Mouse (Mus musculus) hindbrain, embryonic 10.5 days (tissue): ENCODE measurements around the gene Aqp8. TPM values are rescaled to one million over a fixed set of nuclear protein-coding genes. Genes with fewer than 3 reads are reported as not detected.

Experiments used
- DNase-seq: peaks from one replicate; pipeline ENCODE4 v3.0.0-alpha.2; 2017; ENCODE audit warnings: low spot score
- H3K27ac ChIP-seq: fragments of 300-500 bp; sonication (generic); 2 replicates; pipeline ENCODE4 v1.5.1; 2016; ENCODE audit warnings: mild to moderate bottlenecking, moderate library complexity
- H3K27me3 ChIP-seq: fragments of 300-500 bp; sonication (generic); 2 replicates; pipeline ENCODE4 v1.6.1; 2016; ENCODE audit warnings: mild to moderate bottlenecking; ENCODE audit not compliant: poor library complexity, insufficient read depth, severe bottlenecking
- H3K36me3 ChIP-seq: fragments of 300-500 bp; sonication (generic); 2 replicates; pipeline ENCODE4 v1.6.1; 2016; ENCODE audit warnings: mild to moderate bottlenecking, moderate library complexity
- H3K4me1 ChIP-seq: fragments of 300-500 bp; sonication (generic); replicated peaks from 2 replicates; pipeline ENCODE4 v1.6.1; 2016; ENCODE audit warnings: mild to moderate bottlenecking
- H3K4me3 ChIP-seq: fragments of 300-500 bp; sonication (generic); 2 replicates; pipeline ENCODE4 v1.5.1; 2016; ENCODE audit warnings: mild to moderate bottlenecking, moderate library complexity
- H3K9me3 ChIP-seq: fragments of 300-500 bp; sonication (generic); 2 replicates; pipeline ENCODE4 v1.6.1; 2016; ENCODE audit warnings: mild to moderate bottlenecking, moderate library complexity
- WGBS: fragments of 180-500 bp; shearing (Covaris S2); methylation state at CpG from one replicate; pipeline ENCODE4 v1.1.7; 2016; 5-methylcytosine and 5-hydroxymethylcytosine counted together
- polyA plus RNA-seq: library from polyadenylated mRNA; unstranded; fragments of >200 nt; fragmentation: Nextera tagmentation; extraction: Ambion mirVana; gene quantifications from 2 replicates; pipeline ENCODE4 v1.2.1, GENCODE M21; 2016

Aqp8 gene
- polyA plus RNA-seq, 1 experiment from 2014 or later, result 0.31 TPM

DNA sequence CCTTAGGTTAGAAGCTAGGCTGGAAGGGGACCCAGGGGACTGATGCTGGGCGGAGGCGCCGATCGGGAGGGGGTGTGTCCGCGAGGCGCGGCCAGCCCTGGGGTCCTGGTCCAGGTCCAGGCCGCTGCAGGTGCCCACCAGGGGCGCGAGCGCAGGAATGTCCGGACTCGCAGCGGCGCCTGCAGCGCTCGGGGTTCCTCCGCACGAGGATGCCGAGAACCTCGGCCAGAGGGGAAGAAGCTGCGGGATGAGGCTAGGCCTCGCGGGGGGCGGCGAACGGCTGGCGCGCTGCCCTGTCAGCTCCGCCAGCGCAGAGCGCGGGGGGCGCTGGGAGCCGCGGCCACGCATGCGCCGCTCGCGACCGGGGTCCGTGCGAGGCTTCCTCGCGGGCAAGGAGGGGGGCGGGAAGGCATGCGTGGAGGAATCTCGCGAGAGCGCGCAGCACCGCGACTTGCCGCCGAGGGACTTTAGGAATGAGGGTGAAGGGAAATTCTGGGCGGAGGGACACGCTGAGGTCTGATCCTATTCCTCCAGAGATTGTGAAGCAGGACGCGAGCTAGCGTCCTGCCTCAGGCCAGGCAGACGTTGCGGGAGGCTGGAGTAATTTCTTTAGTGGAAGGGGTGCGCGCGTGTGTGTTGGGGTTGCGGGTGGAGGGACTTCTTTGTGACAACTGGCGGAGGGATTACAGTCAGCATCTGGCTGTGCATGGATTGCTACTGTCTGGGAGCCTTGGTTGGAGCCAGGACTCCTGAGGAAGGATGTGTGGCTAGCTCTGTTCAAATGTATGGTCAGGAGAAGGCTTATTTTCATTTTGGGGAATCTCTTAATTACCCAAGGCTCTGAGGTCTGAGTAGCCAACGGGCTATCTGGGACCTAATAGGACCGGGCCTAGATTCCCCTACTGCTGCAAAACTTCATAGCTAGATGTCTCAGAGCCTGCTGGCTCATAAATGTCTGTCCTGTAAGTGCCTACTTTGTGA is 38.4 kb downstream of the Aqp8 start, which contains the start of gene Zkscan2:
Zkscan2 (minus strand) TSS at position 211 of the 981 bp plus-strand sequence.
- Histone ChIP-seq H3K27ac (peak within 1 kb of the TSS; percentile 94), H3K4me1 (peaks cover 27% of the 10 kb centered on the region), H3K36me3 (peaks cover 19% of the 10 kb centered on the region), H3K4me3 (peak within 1 kb of the TSS; percentile 75), H3K27me3 (no peaks in the 10 kb centered on the region), H3K9me3 (no peaks in the 10 kb centered on the region)
- WGBS, result 2% methylated on average over 71 of the region's 71 CpGs
- peak; percentile 88 for DNase-seq

DNA sequence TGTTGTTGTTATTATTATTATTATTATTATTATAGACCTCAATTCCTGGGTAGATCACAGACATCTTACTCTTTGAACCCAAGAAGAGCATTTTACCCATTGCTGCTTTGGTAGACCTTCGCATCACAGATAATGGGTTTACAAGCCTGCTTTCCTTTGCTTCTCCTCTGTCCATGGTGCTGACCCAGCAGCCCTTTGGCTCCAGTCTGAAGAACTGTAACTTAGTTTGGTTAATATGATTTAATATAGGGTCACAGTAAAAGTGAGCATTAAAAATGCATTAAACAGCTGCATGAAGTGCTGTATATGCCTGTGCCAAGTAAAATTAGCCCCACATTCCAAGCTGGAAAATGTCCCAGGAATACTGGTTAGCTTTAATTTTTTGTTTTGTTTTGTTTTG is 41.3 kb downstream of the Aqp8 start:
- no peaks in the 10 kb centered on the region for H3K27me3 ChIP-seq
- no peak overlapping the region for H3K4me3 ChIP-seq
- WGBS, result 39% methylated on average over 1 of the region's 1 CpGs
- H3K4me1 ChIP-seq, result peaks cover 27% of the 10 kb centered on the region
- DNase-seq, result peak; percentile 34
- H3K36me3 ChIP-seq, result 0 out of 2 replicates have a peak, but pooled peaks cover 2% of the 10 kb centered on the region
- H3K9me3 ChIP-seq, result peaks cover 26% of the 10 kb centered on the region
- H3K27ac ChIP-seq, result no peak overlapping the region

DNA sequence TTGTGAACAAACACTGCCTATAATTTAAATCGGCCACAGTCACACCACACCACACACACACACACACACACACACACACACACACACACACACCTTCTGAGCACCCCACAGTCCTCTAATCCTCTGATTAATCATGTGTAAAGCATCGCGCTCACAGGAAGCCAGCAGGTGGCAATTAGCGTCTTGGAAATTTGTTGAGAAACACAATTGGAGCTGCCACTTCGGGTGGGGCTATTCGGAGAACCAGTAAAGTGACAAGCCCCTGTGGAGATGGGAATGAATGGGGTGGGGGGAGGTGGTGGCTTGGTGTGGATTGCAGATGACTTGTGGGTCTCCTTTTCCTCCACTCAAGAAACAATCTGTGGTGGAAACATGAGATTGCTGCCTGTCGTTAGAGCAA is 45.9 kb downstream of the Aqp8 start:
- 84% methylated on average over 7 of the region's 7 CpGs for WGBS

More for the DNA sequence above, 45.9 kb downstream of the Aqp8 start:
- 0 out of 2 replicates have a peak, but pooled peaks cover 3% of the 10 kb centered on the region for H3K36me3 ChIP-seq
- no peak overlapping the region for H3K27ac ChIP-seq
- no peak for DNase-seq
- H3K4me3 ChIP-seq, result no peak overlapping the region
- no peaks in the 10 kb centered on the region for H3K27me3 ChIP-seq
- H3K4me1 ChIP-seq, result no peaks in the 10 kb centered on the region
- peaks cover 27% of the 10 kb centered on the region for H3K9me3 ChIP-seq

Other genes starting within 250 kb of the Aqp8 start
- gene Slc5a11, start 247.5 kb upstream of the Aqp8 start, polyA plus RNA-seq, result 0.08 and 0.34 TPM in 2 replicates
- 57.9 and 58.0 TPM in 2 replicates for gene Lcmt1, start 92.5 kb upstream of the Aqp8 start, polyA plus RNA-seq
- 31.4 TPM in 2 replicates for gene Arhgap17, start 92.4 kb upstream of the Aqp8 start, polyA plus RNA-seq
- 5.3 and 5.4 TPM in 2 replicates for gene Zkscan2, start 38.2 kb downstream of the Aqp8 start, polyA plus RNA-seq